Mouse (Mus musculus): Measurements from ENCODE around the gene Zbtb8os. TPM values are rescaled to one million over a fixed set of nuclear protein-coding genes. Genes with fewer than 3 reads are reported as not detected.

Zbtb8os gene
- polyA plus RNA-seq, 1 experiment: 138 TPM

- Histone ChIP-seq H3K9me3 (replicated peaks; ENCODE audit: control insufficient read depth, insufficient read depth, low read length, poor library complexity, severe bottlenecking) (no peaks in the 10 kb centered on the region), H3K36me3 (ENCODE audit: control insufficient read depth, insufficient read depth, low read length, poor library complexity, severe bottlenecking) (peaks cover 37% of the 10 kb centered on the region), H3K9ac (ENCODE audit: low read depth, poor library complexity, severe bottlenecking) (no peak overlapping the region), H3K27ac (ENCODE audit: insufficient read depth, low read length) (0 out of 2 replicates have a peak overlapping the region, but pooled peaks have one; percentile 21), H3K4me3 (ENCODE audit: low read depth, low read length) (no peak overlapping the region), H3K27me3 (ENCODE audit: control insufficient read depth, insufficient read depth, low read length, poor library complexity, severe bottlenecking) (no peaks in the 10 kb centered on the region), H3K4me1 (ENCODE audit: control insufficient read depth, insufficient read depth, low read length) (no peaks in the 10 kb centered on the region)
- TF ChIP-seq POLR2A (IDR thresholded peaks at IDR 0.05; ENCODE audit: insufficient read depth, low read length): no peak
- TF ChIP-seq CTCF (IDR thresholded peaks at IDR 0.05; ENCODE audit: low read depth, low read length): no peak
- TF ChIP-seq EP300 (IDR thresholded peaks at IDR 0.05; ENCODE audit: insufficient read depth, low read depth, low read length): no peak
These were observed 27.3 kb downstream of the Zbtb8os start for GRCm38 (mm10) chr4:129362771-129363170.

- TF ChIP-seq EP300 (IDR thresholded peaks at IDR 0.05; ENCODE audit: insufficient read depth, low read depth, low read length) (no peak), CTCF (IDR thresholded peaks at IDR 0.05; ENCODE audit: low read depth, low read length) (no peak), POLR2A (IDR thresholded peaks at IDR 0.05; ENCODE audit: insufficient read depth, low read length) (no peak)
- H3K9ac ChIP-seq (ENCODE audit: low read depth, poor library complexity, severe bottlenecking): no peak overlapping the region
- H3K36me3 ChIP-seq (ENCODE audit: control insufficient read depth, insufficient read depth, low read length, poor library complexity, severe bottlenecking): peaks cover 30% of the 10 kb centered on the region
- no peaks in the 10 kb centered on the region for H3K27me3 ChIP-seq (ENCODE audit: control insufficient read depth, insufficient read depth, low read length, poor library complexity, severe bottlenecking)
- no peak overlapping the region for H3K27ac ChIP-seq (ENCODE audit: insufficient read depth, low read length)
- H3K9me3 ChIP-seq (replicated peaks; ENCODE audit: control insufficient read depth, insufficient read depth, low read length, poor library complexity, severe bottlenecking): no peaks in the 10 kb centered on the region
- no peak overlapping the region for H3K4me3 ChIP-seq (ENCODE audit: low read depth, low read length)
- H3K4me1 ChIP-seq (ENCODE audit: control insufficient read depth, insufficient read depth, low read length): no peaks in the 10 kb centered on the region
These were observed 28.0 kb downstream of the Zbtb8os start for GRCm38 (mm10) chr4:129363463-129363862.

GRCm38 (mm10) chr4:129364379-129364778 is 28.9 kb downstream of the Zbtb8os start:
- no peak overlapping the region for H3K4me3 ChIP-seq (ENCODE audit: low read depth, low read length)
- no peaks in the 10 kb centered on the region for H3K9me3 ChIP-seq (replicated peaks; ENCODE audit: control insufficient read depth, insufficient read depth, low read length, poor library complexity, severe bottlenecking)
- peaks cover 2% of the 10 kb centered on the region for H3K4me1 ChIP-seq (ENCODE audit: control insufficient read depth, insufficient read depth, low read length)
- no peak overlapping the region for H3K9ac ChIP-seq (ENCODE audit: low read depth, poor library complexity, severe bottlenecking)
- no peaks in the 10 kb centered on the region for H3K27me3 ChIP-seq (ENCODE audit: control insufficient read depth, insufficient read depth, low read length, poor library complexity, severe bottlenecking)
- TF ChIP-seq POLR2A (IDR thresholded peaks at IDR 0.05; ENCODE audit: insufficient read depth, low read length): no peak
- no peak for TF ChIP-seq CTCF (IDR thresholded peaks at IDR 0.05; ENCODE audit: low read depth, low read length)
- no peak for TF ChIP-seq EP300 (IDR thresholded peaks at IDR 0.05; ENCODE audit: insufficient read depth, low read depth, low read length)
- peaks cover 33% of the 10 kb centered on the region for H3K36me3 ChIP-seq (ENCODE audit: control insufficient read depth, insufficient read depth, low read length, poor library complexity, severe bottlenecking)
- no peak overlapping the region for H3K27ac ChIP-seq (ENCODE audit: insufficient read depth, low read length)

- Histone ChIP-seq H3K36me3 (ENCODE audit: control insufficient read depth, insufficient read depth, low read length, poor library complexity, severe bottlenecking) (peaks cover 24% of the 10 kb centered on the region), H3K9me3 (replicated peaks; ENCODE audit: control insufficient read depth, insufficient read depth, low read length, poor library complexity, severe bottlenecking) (no peaks in the 10 kb centered on the region), H3K27me3 (ENCODE audit: control insufficient read depth, insufficient read depth, low read length, poor library complexity, severe bottlenecking) (no peaks in the 10 kb centered on the region), H3K27ac (ENCODE audit: insufficient read depth, low read length) (no peak overlapping the region; the same call in 1 of the 2 replicates), H3K9ac (ENCODE audit: low read depth, poor library complexity, severe bottlenecking) (no peak overlapping the region), H3K4me3 (ENCODE audit: low read depth, low read length) (no peak overlapping the region), H3K4me1 (ENCODE audit: control insufficient read depth, insufficient read depth, low read length) (peaks cover 4% of the 10 kb centered on the region)
- TF ChIP-seq CTCF (IDR thresholded peaks at IDR 0.05; ENCODE audit: low read depth, low read length): no peak
These were observed 29.7 kb downstream of the Zbtb8os start for GRCm38 (mm10) chr4:129365224-129365623.

- Histone ChIP-seq H3K4me1 (ENCODE audit: control insufficient read depth, insufficient read depth, low read length) (peaks cover 7% of the 10 kb centered on the region), H3K27ac (ENCODE audit: insufficient read depth, low read length) (no peak overlapping the region), H3K27me3 (ENCODE audit: control insufficient read depth, insufficient read depth, low read length, poor library complexity, severe bottlenecking) (no peaks in the 10 kb centered on the region), H3K36me3 (ENCODE audit: control insufficient read depth, insufficient read depth, low read length, poor library complexity, severe bottlenecking) (peaks cover 14% of the 10 kb centered on the region), H3K4me3 (ENCODE audit: low read depth, low read length) (no peak overlapping the region), H3K9ac (ENCODE audit: low read depth, poor library complexity, severe bottlenecking) (no peak overlapping the region; the same call in 1 of the 2 replicates), H3K9me3 (replicated peaks; ENCODE audit: control insufficient read depth, insufficient read depth, low read length, poor library complexity, severe bottlenecking) (no peaks in the 10 kb centered on the region)
- TF ChIP-seq POLR2A (IDR thresholded peaks at IDR 0.05; ENCODE audit: insufficient read depth, low read length): no peak
- peak; percentile 19 for TF ChIP-seq CTCF (IDR thresholded peaks at IDR 0.05; ENCODE audit: low read depth, low read length)
- TF ChIP-seq EP300 (IDR thresholded peaks at IDR 0.05; ENCODE audit: insufficient read depth, low read depth, low read length): no peak
These were observed 35.9 kb downstream of the Zbtb8os start for GRCm38 (mm10) chr4:129371391-129371790.

DNA sequence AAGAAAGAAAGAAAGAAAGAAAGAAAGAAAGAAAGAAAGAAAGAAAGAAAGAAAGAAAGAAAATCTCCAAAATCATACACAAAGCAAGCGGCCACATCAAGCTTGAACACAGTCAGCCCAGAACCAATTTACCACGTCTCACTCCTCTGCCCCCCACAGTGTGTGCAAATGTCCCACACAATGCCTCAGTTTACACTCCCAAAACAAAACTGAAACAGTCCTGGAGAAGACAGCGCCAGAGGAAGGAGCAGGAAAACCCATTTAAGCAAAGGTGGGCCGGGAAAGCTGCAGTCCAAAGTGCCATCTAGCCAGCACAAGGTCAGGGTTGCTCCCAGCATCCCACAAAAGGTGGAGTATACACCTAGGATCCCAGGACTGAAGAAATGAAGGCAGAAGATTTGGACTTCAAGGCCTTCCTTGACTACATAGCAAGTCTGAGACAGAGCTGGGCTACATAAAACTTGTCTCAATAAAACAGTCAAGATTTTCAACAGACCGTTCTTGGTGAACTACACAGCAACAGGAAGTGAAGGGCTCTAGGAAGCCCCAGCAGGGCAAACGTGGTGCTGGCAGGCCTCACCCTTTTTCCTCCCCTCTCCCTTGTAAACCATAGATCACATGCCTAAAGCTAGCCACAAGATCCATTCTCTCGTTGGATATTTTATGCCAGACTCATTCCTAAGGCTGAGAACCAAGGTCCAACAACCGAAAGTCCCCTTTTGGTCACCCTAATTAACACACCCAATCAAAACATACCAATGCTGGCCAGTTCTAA is 37.9 kb downstream of the Zbtb8os start:
- no peak for TF ChIP-seq CTCF (IDR thresholded peaks at IDR 0.05; ENCODE audit: low read depth, low read length)
- TF ChIP-seq EP300 (IDR thresholded peaks at IDR 0.05; ENCODE audit: insufficient read depth, low read depth, low read length): peak; percentile 86
- Histone ChIP-seq H3K9ac (ENCODE audit: low read depth, poor library complexity, severe bottlenecking) (peak overlapping the region; percentile 99), H3K27me3 (ENCODE audit: control insufficient read depth, insufficient read depth, low read length, poor library complexity, severe bottlenecking) (no peaks in the 10 kb centered on the region)

More for the DNA sequence above, 37.9 kb downstream of the Zbtb8os start:
- Histone ChIP-seq H3K4me3 (ENCODE audit: low read depth, low read length) (peak overlapping the region; percentile 59), H3K9me3 (replicated peaks; ENCODE audit: control insufficient read depth, insufficient read depth, low read length, poor library complexity, severe bottlenecking) (no peaks in the 10 kb centered on the region), H3K36me3 (ENCODE audit: control insufficient read depth, insufficient read depth, low read length, poor library complexity, severe bottlenecking) (peaks cover 5% of the 10 kb centered on the region), H3K27ac (ENCODE audit: insufficient read depth, low read length) (peak overlapping the region; percentile 100), H3K4me1 (ENCODE audit: control insufficient read depth, insufficient read depth, low read length) (peaks cover 7% of the 10 kb centered on the region)
